Mouse (Mus musculus) neural tube, embryonic 15.5 days (tissue): Measurements from ENCODE around the gene Trcg1. TPM values are rescaled to one million over a fixed set of nuclear protein-coding genes. Genes with fewer than 3 reads are reported as not detected.
A peak's percentile ranks its signal among the peaks of the same experiment; 100 is the strongest.

ENCODE experiments used
- ATAC-seq: fragments of 200-750 bp; cut with Nextera tagmentation; 2 replicates; pipeline ENCODE4 v1.8.0; 2017; ENCODE audit warnings: mild to moderate bottlenecking, moderate TSS enrichment, moderate library complexity; ENCODE audit not compliant: low FRiP score
- H3K27ac ChIP-seq: fragments of 300-500 bp; sonication (generic); replicated peaks from 2 replicates; pipeline ENCODE4 v1.5.1; 2015; ENCODE audit warnings: mild to moderate bottlenecking, inconsistent platforms
- H3K27me3 ChIP-seq: fragments of 300-500 bp; sonication (generic); replicated peaks from 2 replicates; pipeline ENCODE4 v1.6.1; 2015; ENCODE audit warnings: inconsistent platforms
- H3K36me3 ChIP-seq: fragments of 300-500 bp; sonication (generic); 2 replicates; pipeline ENCODE4 v1.6.1; 2015; ENCODE audit warnings: inconsistent platforms
- H3K4me1 ChIP-seq: fragments of 300-500 bp; sonication (generic); 2 replicates; pipeline ENCODE4 v1.6.1; 2015; ENCODE audit warnings: inconsistent platforms
- H3K4me2 ChIP-seq: fragments of 300-500 bp; sonication (generic); 2 replicates; pipeline ENCODE4 v1.6.1; 2015; ENCODE audit warnings: inconsistent platforms, mild to moderate bottlenecking, moderate library complexity
- H3K4me3 ChIP-seq: fragments of 300-500 bp; sonication (generic); replicated peaks from 2 replicates; pipeline ENCODE4 v1.5.1; 2015; ENCODE audit warnings: mild to moderate bottlenecking, inconsistent platforms
- H3K9ac ChIP-seq: fragments of 300-500 bp; sonication (generic); replicated peaks from 2 replicates; pipeline ENCODE4 v1.6.1; 2015; ENCODE audit warnings: mild to moderate bottlenecking, inconsistent platforms
- H3K9me3 ChIP-seq: fragments of 300-500 bp; sonication (generic); replicated peaks from 2 replicates; pipeline ENCODE4 v1.6.1; 2016; ENCODE audit warnings: inconsistent platforms
- WGBS: fragments of 180-500 bp; shearing (Covaris S2); methylation state at CpG from one replicate; pipeline ENCODE4 v1.1.7; 2015; ENCODE audit warnings: mixed read lengths; 5-methylcytosine and 5-hydroxymethylcytosine counted together
- polyA plus RNA-seq: library from polyadenylated mRNA; unstranded; fragments of >200 nt; fragmentation: Nextera tagmentation; extraction: Ambion mirVana; gene quantifications from 2 replicates; pipeline ENCODE4 v1.2.1, GENCODE M21; 2015

The Trcg1 gene
- polyA plus RNA-seq, 1 experiment from 2014 or later = not detected

GRCm38 (mm10) chr9:57281549-57281948 is 45.2 kb downstream of the Trcg1 start:
- H3K9ac ChIP-seq = no peak overlapping the region; the same call in 1 of the 2 replicates
- ATAC-seq = no peak
- 11% methylated on average over 20 of the region's 20 CpGs for WGBS
- H3K4me1 ChIP-seq = peaks cover 10% of the 10 kb centered on the region
- peak overlapping the region; percentile 19; the same call in 1 of the 2 replicates for H3K4me3 ChIP-seq
- H3K9me3 ChIP-seq = no peaks in the 10 kb centered on the region
- H3K36me3 ChIP-seq = no peaks in the 10 kb centered on the region
- peak overlapping the region; percentile 53 for H3K4me2 ChIP-seq
- no peaks in the 10 kb centered on the region for H3K27me3 ChIP-seq
- H3K27ac ChIP-seq = no peak overlapping the region

- 82% methylated on average over 3 of the region's 3 CpGs for WGBS
Measured at GRCm38 (mm10) chr9:57282686-57283085, 46.3 kb downstream of the Trcg1 start.

GRCm38 (mm10) chr9:57283311-57283710 is 47.0 kb downstream of the Trcg1 start:
- Histone ChIP-seq H3K9me3 (no peaks in the 10 kb centered on the region), H3K4me3 (no peak overlapping the region), H3K27me3 (no peaks in the 10 kb centered on the region), H3K4me1 (peaks cover 10% of the 10 kb centered on the region), H3K36me3 (no peaks in the 10 kb centered on the region), H3K9ac (no peak overlapping the region), H3K27ac (no peak overlapping the region), H3K4me2 (no peak overlapping the region)
- WGBS = 57% methylated on average over 4 of the region's 4 CpGs
- no peak for ATAC-seq

More at GRCm38 (mm10) chr9:57282686-57283085, 46.3 kb downstream of the Trcg1 start:
- Histone ChIP-seq H3K9me3 (no peaks in the 10 kb centered on the region), H3K4me2 (no peak overlapping the region), H3K27ac (no peak overlapping the region), H3K4me3 (no peak overlapping the region), H3K4me1 (peaks cover 10% of the 10 kb centered on the region), H3K9ac (no peak overlapping the region), H3K27me3 (no peaks in the 10 kb centered on the region), H3K36me3 (no peaks in the 10 kb centered on the region)
- no peak for ATAC-seq

GRCm38 (mm10) chr9:57287183-57287582 is 50.8 kb downstream of the Trcg1 start:
- WGBS = 90% methylated on average over 6 of the region's 6 CpGs

GRCm38 (mm10) chr9:57294905-57295304 is 58.5 kb downstream of the Trcg1 start:
- WGBS = 82% methylated on average over 3 of the region's 3 CpGs
- Histone ChIP-seq H3K9ac (no peak overlapping the region), H3K36me3 (no peaks in the 10 kb centered on the region), H3K4me3 (no peak overlapping the region), H3K9me3 (no peaks in the 10 kb centered on the region), H3K27me3 (no peaks in the 10 kb centered on the region), H3K27ac (no peak overlapping the region), H3K4me2 (no peak overlapping the region), H3K4me1 (no peaks in the 10 kb centered on the region)
- ATAC-seq = no peak

More at GRCm38 (mm10) chr9:57287183-57287582, 50.8 kb downstream of the Trcg1 start:
- ATAC-seq = no peak
- no peaks in the 10 kb centered on the region for H3K9me3 ChIP-seq
- no peak overlapping the region for H3K9ac ChIP-seq
- H3K27me3 ChIP-seq = no peaks in the 10 kb centered on the region
- H3K4me3 ChIP-seq = no peak overlapping the region
- no peak overlapping the region for H3K4me2 ChIP-seq
- H3K27ac ChIP-seq = no peak overlapping the region
- H3K36me3 ChIP-seq = no peaks in the 10 kb centered on the region
- H3K4me1 ChIP-seq = no peaks in the 10 kb centered on the region

DNA sequence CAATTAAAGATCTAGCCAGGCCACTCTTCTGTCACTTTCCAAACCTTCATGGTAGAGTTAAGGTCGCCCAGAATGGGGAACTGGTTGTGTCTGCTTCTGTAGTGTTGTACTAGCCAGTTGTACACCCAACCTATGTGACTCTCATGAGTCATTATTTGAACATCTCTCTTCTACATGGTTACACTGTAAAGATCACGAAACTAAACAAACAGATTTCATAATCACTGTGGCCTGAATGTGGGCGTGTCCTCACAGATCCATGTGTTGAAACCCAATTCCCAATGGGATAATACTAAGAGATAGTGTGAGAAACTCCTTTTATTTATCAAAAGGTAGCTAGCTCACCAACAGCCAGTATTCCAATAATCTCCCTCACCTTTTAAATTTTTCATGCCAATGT is 59.3 kb downstream of the Trcg1 start:
- Histone ChIP-seq H3K27me3 (no peaks in the 10 kb centered on the region), H3K27ac (no peak overlapping the region), H3K9me3 (no peaks in the 10 kb centered on the region), H3K36me3 (no peaks in the 10 kb centered on the region), H3K4me1 (no peaks in the 10 kb centered on the region), H3K9ac (no peak overlapping the region), H3K4me2 (no peak overlapping the region), H3K4me3 (no peak overlapping the region)
- ATAC-seq = no peak
- WGBS = 90% methylated on average over 3 of the region's 3 CpGs

- Histone ChIP-seq H3K27ac (no peak overlapping the region), H3K27me3 (no peaks in the 10 kb centered on the region), H3K4me2 (no peak overlapping the region), H3K4me3 (no peak overlapping the region), H3K9me3 (no peaks in the 10 kb centered on the region), H3K9ac (no peak overlapping the region), H3K36me3 (no peaks in the 10 kb centered on the region), H3K4me1 (no peaks in the 10 kb centered on the region)
- 69% methylated on average over 8 of the region's 8 CpGs for WGBS
- ATAC-seq = no peak
Measured at GRCm38 (mm10) chr9:57296277-57296676, 59.9 kb downstream of the Trcg1 start.

DNA sequence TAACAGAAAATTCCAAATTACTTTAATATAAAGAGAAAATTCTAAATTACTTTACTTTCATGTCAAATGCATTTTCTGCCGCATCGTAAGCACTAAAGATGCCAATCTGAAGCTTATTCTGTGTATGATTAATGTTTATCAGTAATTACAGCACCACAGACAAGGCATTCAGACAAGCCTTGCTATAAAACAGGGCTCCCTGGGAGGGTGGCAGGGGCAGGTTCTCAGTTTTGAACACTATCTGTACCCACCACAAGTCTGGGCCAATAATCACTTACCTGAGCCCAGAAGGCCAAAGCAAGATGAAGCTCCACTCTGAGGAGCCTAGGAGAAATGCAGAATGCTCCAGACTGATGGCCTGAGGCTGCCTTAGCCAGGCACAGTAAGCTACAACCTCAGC is 61.6 kb downstream of the Trcg1 start:
- H3K4me1 ChIP-seq = no peaks in the 10 kb centered on the region
- no peak overlapping the region for H3K9ac ChIP-seq
- H3K36me3 ChIP-seq = no peaks in the 10 kb centered on the region
- H3K27me3 ChIP-seq = no peaks in the 10 kb centered on the region
- no peak for ATAC-seq
- no peak overlapping the region for H3K4me3 ChIP-seq
- WGBS = 98% methylated on average over 2 of the region's 2 CpGs
- H3K27ac ChIP-seq = no peak overlapping the region
- no peaks in the 10 kb centered on the region for H3K9me3 ChIP-seq
- H3K4me2 ChIP-seq = no peak overlapping the region

Other genes with a start within 250 kb of the Trcg1 start
- gene Ptpn9, start 241.6 kb upstream of the Trcg1 start, polyA plus RNA-seq = 23.8 and 24.9 TPM in 2 replicates
- gene Sin3a, start 164.5 kb upstream of the Trcg1 start, polyA plus RNA-seq = 20.7 and 21.2 TPM in 2 replicates
- 87.0 and 99.7 TPM in 2 replicates for gene Man2c1, start 105.9 kb upstream of the Trcg1 start, polyA plus RNA-seq
- gene Neil1, start 88.3 kb upstream of the Trcg1 start, polyA plus RNA-seq = 10.4 and 10.5 TPM in 2 replicates
- 155 and 178 TPM in 2 replicates for gene Commd4, start 78.2 kb upstream of the Trcg1 start, polyA plus RNA-seq
- 4.1 and 10.9 TPM in 2 replicates for gene 1700017B05Rik, start 26.1 kb downstream of the Trcg1 start, polyA plus RNA-seq
- gene Ppcdc, start 203.6 kb downstream of the Trcg1 start, polyA plus RNA-seq = 18.4 and 22.7 TPM in 2 replicates
- 91.1 and 112 TPM in 2 replicates for gene Scamp5, start 231.5 kb downstream of the Trcg1 start, polyA plus RNA-seq